Comparison of ENCODE assay signal across 8 mouse cellular contexts in the genomic region with DNA sequence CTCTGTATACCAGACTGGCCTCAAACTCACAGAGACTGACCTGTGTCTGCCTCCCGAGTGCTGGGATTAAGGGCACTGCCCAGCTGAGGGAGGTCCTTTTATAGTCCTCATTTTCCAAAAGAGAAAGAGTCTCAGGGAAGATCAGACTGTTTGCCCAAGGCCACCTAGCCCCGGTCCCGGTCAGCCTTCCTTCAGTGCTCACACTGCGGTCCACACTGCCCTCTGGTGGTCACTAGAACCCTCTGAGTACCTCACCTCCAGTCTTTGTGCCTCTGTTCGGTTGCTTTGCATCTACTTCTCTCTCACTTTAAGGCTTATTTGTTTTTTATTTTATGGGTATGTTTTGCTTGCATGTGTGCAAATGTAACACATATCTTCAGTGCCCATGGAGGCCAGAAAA. TPM values are rescaled to one million over a fixed set of nuclear protein-coding genes. Genes with fewer than 3 reads are reported as not detected.
A peak's percentile ranks its signal among the peaks of the same experiment; 100 is the strongest.
DNase-seq lines count a peak whose midpoint lies in the region.

No protein-coding gene starts in this region.

- H3K27me3 ChIP-seq in midbrain, embryonic 10.5 days (ENCODE audit: low read depth, poor library complexity, severe bottlenecking), result 0 out of 2 replicates have a peak, but pooled peaks cover 3% of the 10 kb centered on the region

- WGBS in midbrain, embryonic 10.5 days, result 13% methylated on average over 5 of the region's 5 CpGs

- no peak overlapping the region for H3K4me3 ChIP-seq in midbrain, embryonic 10.5 days

- H3K9me3 ChIP-seq in midbrain, embryonic 10.5 days (replicated peaks), result no peaks in the 10 kb centered on the region

- H3K36me3 ChIP-seq in midbrain, embryonic 10.5 days, result no peaks in the 10 kb centered on the region

- intact Hi-C loops in left cerebral cortex, postnatal 14 days (cut with DNase I), result loop anchor here (10.0 kb wide), 1 partner anchor 676 kb away; a partner anchor contains a TSS

- H3K27ac ChIP-seq in midbrain, embryonic 10.5 days (replicated peaks), result no peak overlapping the region

- peaks cover 16% of the 10 kb centered on the region for H3K4me1 ChIP-seq in midbrain, embryonic 10.5 days

- peak; percentile 52 for DNase-seq in T-cell, adult 2 months (ENCODE audit: low spot score)
- DNase-seq in cerebellum, postnatal 25 days, result peak; percentile 87 to 94
- DNase-seq in gastrocnemius, adult 8-10 months (ENCODE audit: low spot score in 2 of 2), result peak; percentile 71 to 78
- peak; percentile 89 for DNase-seq in induced T-regulatory cell, adult 2 months (ENCODE audit: low read depth)
- DNase-seq in left cerebral cortex, postnatal 14 days (ENCODE audit: low spot score in 2 of 2), result peak; percentile 73 to 83
- DNase-seq in midbrain, embryonic 10.5 days (ENCODE audit: low spot score), result peak; percentile 78
- peak; percentile 72 for DNase-seq in right cerebral cortex, postnatal 25 days
- DNase-seq in urinary bladder, postnatal 4 days (ENCODE audit: low spot score in 2 of 2), result peak; percentile 71 to 86

RNA-seq across cellular contexts. Expression of a gene that starts 26.6 kb away (rescaled TPM):
- 100 to 1,000 TPM in 1 of 4 experiments, 10 to 100 TPM in 3; 91.7 to 107 (median 95.3) TPM for total RNA-seq in gastrocnemius, adult 8-10 months (2022)
- total RNA-seq in left cerebral cortex, postnatal 14 days (2021), result 100 to 1,000 TPM; 174 to 177 TPM
- polyA plus RNA-seq in midbrain, embryonic 10.5 days (2016; fragmentation: Nextera tagmentation; extraction: Ambion mirVana), result 225 and 228 TPM in 2 replicates
